In the genomic region with DNA sequence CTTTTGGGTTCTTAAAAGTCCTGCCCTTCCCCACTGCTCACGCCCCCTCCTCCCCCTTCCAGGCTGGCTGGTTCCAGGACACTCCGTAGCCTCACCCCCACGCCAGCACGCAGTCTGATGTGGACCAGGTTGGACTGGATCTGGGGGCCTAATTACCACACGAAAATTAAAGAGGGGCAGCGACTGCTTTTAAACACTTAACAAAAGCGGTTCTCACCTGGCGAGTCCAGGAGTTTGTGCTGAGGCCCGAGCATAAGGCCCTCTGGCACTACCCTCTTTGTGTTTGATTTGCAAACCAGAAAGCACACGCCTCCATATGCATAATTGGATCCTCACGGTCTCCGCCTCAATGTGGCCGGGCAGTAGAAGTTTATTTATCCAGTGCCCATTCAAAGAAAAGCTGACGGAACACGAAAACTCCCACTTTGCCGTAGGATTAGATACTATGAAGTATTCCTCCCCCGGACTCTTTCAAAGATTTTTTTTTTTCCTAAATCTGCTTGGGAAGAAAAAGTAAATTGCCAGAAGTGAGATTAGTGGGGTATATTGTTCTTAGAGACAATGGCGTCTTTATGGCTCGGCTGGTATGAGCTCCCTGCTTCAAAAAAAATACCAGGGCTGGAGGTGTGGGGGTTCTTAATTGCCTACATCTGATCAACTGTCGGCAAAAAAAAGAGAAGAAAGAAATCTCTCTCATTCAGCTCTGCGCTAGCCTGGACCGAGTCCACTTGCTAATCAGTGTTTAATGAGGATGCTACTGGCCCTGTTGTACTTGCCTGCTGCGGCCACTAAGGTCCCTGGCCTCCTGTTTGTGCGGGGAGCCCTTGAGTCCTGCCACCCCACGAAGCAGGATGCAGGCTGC, we compare ENCODE assay signal across 8 mouse cellular contexts.
DNase-seq lines count a peak whose midpoint lies in the region; ATAC-seq and TF ChIP-seq lines count a peak whose summit lies in the region.

No protein-coding gene starts in this region.

- H3K9me3 ChIP-seq in lung, embryonic 14.5 days (ENCODE audit: low read depth, low read length): no peaks in the 10 kb centered on the region
- H3K9me3 ChIP-seq in forebrain, embryonic 10.5 days: no peaks in the 10 kb centered on the region
- no peaks in the 10 kb centered on the region for H3K9me3 ChIP-seq in neural tube, embryonic 11.5 days (ENCODE audit: control insufficient read depth, low read length)

- peak overlapping the region; percentile 63 for H3K4me2 ChIP-seq in lung, embryonic 14.5 days
- peak overlapping the region; percentile 46 for H3K4me2 ChIP-seq in neural tube, embryonic 11.5 days (ENCODE audit: low read depth)

- H3K4me1 ChIP-seq in lung, embryonic 14.5 days (ENCODE audit: insufficient read depth): peaks cover 3% of the 10 kb centered on the region; the same call in 1 of the 2 replicates
- no peaks in the 10 kb centered on the region for H3K4me1 ChIP-seq in lung, adult 2 months (ENCODE audit: control insufficient read depth, insufficient read depth, low read length)
- peaks cover 66% of the 10 kb centered on the region for H3K4me1 ChIP-seq in forebrain, embryonic 10.5 days
- peaks cover 12% of the 10 kb centered on the region for H3K4me1 ChIP-seq in neural tube, embryonic 11.5 days (ENCODE audit: control insufficient read depth, insufficient read depth, low read length)

- peak; percentile 53; the same call in 1 of the 2 replicates for ATAC-seq in lung, embryonic 14.5 days (ENCODE audit: insufficient read depth)
- ATAC-seq in neural tube, embryonic 11.5 days (ENCODE audit: insufficient read depth, low FRiP score, low TSS enrichment): peak; percentile 88

- 10% methylated on average over 25 of the region's 25 CpGs for WGBS in lung, embryonic 14.5 days
- WGBS in lung, adult 2 months: 16% methylated on average over 25 of the region's 25 CpGs
- WGBS in forebrain, embryonic 10.5 days: under 1% methylated on average over 25 of the region's 25 CpGs
- whole genome bisulfite sequencing in neural tube, embryonic 11.5 days: 1% methylated on average over 25 of the region's 25 CpGs

- no peaks in the 10 kb centered on the region for H3K36me3 ChIP-seq in lung, embryonic 14.5 days (ENCODE audit: insufficient read depth)
- no peaks in the 10 kb centered on the region for H3K36me3 ChIP-seq in forebrain, embryonic 10.5 days (replicated peaks)
- H3K36me3 ChIP-seq in neural tube, embryonic 11.5 days (ENCODE audit: control insufficient read depth, insufficient read depth, low read length): no peaks in the 10 kb centered on the region

- TF ChIP-seq POLR2A in lung, adult 2 months (IDR thresholded peaks at IDR 0.05; ENCODE audit: borderline replicate concordance, extremely low read depth, low read depth, low read length): no peak

- peak; percentile 68 for DNase-seq in lung, embryonic 14.5 days
- DNase-seq in lung, adult 2 months: no peak
- peak; percentile 80 for DNase-seq in forebrain, embryonic 10.5 days (ENCODE audit: extremely low spot score, low spot score)
- DNase-seq in kidney, postnatal 10 days: peak; percentile 30
- peak; percentile 71 for DNase-seq in neural tube, embryonic 11.5 days (ENCODE audit: low spot score)
- no peak for DNase-seq in adipocyte (ENCODE audit: low spot score)
- DNase-seq in urinary bladder, postnatal 4 days (ENCODE audit: low spot score in 2 of 2): no peak
- no peak for DNase-seq in frontal cortex, postnatal 36 days (ENCODE audit: low spot score in 2 of 2)

- peak overlapping the region; percentile 36; the same call in 1 of the 2 replicates for H3K9ac ChIP-seq in lung, embryonic 14.5 days
- peak overlapping the region; percentile 33 for H3K9ac ChIP-seq in neural tube, embryonic 11.5 days (ENCODE audit: low read length)

- H3K27me3 ChIP-seq in lung, embryonic 14.5 days (ENCODE audit: insufficient read depth, low read length): peaks cover 10% of the 10 kb centered on the region; the same call in 1 of the 2 replicates
- peaks cover 59% of the 10 kb centered on the region for H3K27me3 ChIP-seq in forebrain, embryonic 10.5 days (ENCODE audit: poor library complexity, severe bottlenecking)
- H3K27me3 ChIP-seq in neural tube, embryonic 11.5 days (ENCODE audit: control insufficient read depth, insufficient read depth, low read length): no peaks in the 10 kb centered on the region

- TF ChIP-seq CTCF in lung, embryonic 14.5 days (IDR thresholded peaks at IDR 0.05; ENCODE audit: low read depth): 0 out of 2 replicates have a peak, but pooled peaks have one; percentile 6
- TF ChIP-seq CTCF in lung, adult 2 months (IDR thresholded peaks at IDR 0.05; ENCODE audit: insufficient read depth, low read length): no peak

- H3K27ac ChIP-seq in lung, embryonic 14.5 days (ENCODE audit: low read depth): no peak overlapping the region
- peak overlapping the region; percentile 89 for H3K27ac ChIP-seq in forebrain, embryonic 10.5 days
- peak overlapping the region; percentile 45; the same call in 1 of the 2 replicates for H3K27ac ChIP-seq in neural tube, embryonic 11.5 days (ENCODE audit: low read depth, low read length)

- H3K4me3 ChIP-seq in lung, embryonic 14.5 days (ENCODE audit: low read depth, low read length): peak overlapping the region; percentile 24
- no peak overlapping the region for H3K4me3 ChIP-seq in lung, adult 2 months (replicated peaks; ENCODE audit: extremely low read depth, low read depth, low read length)
- peak overlapping the region; percentile 44 for H3K4me3 ChIP-seq in forebrain, embryonic 10.5 days
- H3K4me3 ChIP-seq in neural tube, embryonic 11.5 days (ENCODE audit: low read depth, low read length): peak overlapping the region; percentile 12; the same call in 1 of the 2 replicates

Comparison
In these comparisons a context has a peak if more than half of its experiments do, and no peak if none do; other contexts are left out.
1. DNase-seq: peak in lung, embryonic 14.5 days (single experiment), forebrain, embryonic 10.5 days (single experiment), kidney, postnatal 10 days (single experiment) and neural tube, embryonic 11.5 days (single experiment); none in lung, adult 2 months (single experiment), adipocyte (single experiment), urinary bladder, postnatal 4 days (0 of 2) and frontal cortex, postnatal 36 days (0 of 2).